Mouse (Mus musculus): ENCODE measurements around the gene Sec14l5. TPM values are rescaled to one million over a fixed set of nuclear protein-coding genes. Genes with fewer than 3 reads are reported as not detected.

Sec14l5 gene
- total RNA-seq, 2 experiments from 2014 or later: 5.1 to 6.8 TPM

DNA sequence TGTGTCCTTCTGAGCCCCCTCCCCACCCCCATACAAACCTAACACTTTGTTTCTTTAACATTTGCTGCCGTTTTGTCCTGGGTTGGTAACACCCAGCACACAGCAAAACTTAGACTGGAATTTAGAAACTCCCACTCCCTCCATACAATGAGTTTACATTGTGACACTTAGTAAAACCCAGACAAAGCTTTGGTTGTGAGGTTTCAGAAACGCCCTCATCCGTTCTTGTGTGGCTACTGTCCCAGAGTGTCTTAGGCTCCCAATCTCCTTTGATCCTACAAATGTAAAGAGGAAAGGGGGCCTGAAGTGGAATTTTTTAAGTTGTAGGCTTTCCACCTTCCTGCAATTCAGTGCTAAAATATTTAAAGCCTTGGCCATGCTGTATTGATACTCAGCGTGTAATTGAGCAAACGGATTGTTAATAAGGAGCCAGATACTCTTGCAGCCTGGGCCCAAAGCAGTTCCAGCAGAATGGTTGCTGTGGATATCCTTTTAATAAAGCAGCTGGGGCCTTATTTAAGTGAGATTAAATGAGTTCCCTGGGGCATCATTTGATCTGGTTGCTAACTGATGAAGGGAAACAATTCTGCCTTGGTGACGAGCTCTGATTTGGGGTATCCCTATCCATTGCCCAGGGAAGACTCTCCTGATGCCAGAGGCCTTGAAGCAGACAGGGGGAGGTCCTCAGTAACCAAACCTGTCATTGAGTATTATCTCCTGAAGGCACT, 6.6 kb downstream of the Sec14l5 start:
- DNase-seq (ENCODE audit: low spot score in 2 of 2): no peak

DNA sequence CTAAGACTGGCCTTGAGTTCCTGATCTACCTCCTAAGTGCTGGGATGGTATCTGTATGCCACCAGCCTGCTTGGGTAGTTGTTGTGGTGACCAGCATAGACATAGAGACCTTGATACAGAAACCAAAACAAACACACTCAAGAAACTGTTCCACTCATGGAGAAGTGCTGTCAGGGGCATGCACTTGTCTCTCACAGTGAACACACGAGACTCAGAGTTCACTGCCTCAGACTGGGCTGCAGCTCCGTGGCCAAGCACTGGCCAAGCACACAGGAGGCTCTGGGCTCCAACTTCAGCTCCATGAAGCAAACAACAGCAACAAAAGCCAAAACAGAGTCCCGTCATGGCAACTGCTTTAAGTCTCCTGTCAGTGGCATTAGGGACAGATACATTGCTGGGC, 8.1 kb downstream of the Sec14l5 start:
- DNase-seq (ENCODE audit: low spot score in 2 of 2): no peak

DNA sequence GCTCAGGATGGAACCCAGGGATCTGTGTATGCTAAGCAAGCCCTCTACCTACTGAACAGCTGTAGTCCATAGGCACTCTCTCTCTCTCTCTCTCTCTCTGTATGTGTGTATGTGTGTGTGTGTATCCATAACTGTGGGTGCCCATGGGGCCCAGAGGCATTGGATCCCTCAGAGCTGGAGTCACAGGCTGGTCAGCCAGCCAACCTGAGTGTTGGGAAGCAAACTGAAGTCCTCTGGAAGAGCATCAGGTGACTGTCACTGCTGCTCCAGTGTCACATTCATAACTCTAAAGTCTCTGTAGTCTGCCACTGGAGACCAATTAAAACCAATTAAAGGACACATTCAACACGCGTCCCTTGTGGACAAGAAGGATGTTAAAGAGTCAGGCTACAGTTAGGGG, 9.6 kb downstream of the Sec14l5 start:
- no peak for DNase-seq (ENCODE audit: low spot score in 2 of 2)

DNA sequence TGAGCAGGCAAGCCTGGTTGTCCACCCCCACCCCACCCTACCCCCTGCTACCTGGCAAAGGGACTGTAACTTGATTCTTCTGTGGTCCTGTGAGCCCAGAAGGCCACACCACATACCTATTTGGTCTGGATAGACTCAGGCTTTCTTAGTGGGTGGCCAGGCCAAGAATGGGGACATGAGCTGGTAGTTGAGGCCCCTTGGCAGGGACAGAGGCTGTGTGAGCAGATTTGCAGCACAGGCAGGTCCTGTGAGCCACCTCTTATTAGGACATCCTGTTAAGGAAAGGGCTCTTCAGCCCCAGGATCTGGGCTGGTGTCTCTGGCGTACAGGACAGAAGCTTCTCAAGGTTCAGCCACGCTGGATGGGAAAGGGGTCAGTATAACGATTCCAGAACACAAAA, 10.2 kb downstream of the Sec14l5 start:
- no peak for DNase-seq (ENCODE audit: low spot score in 2 of 2)

DNA sequence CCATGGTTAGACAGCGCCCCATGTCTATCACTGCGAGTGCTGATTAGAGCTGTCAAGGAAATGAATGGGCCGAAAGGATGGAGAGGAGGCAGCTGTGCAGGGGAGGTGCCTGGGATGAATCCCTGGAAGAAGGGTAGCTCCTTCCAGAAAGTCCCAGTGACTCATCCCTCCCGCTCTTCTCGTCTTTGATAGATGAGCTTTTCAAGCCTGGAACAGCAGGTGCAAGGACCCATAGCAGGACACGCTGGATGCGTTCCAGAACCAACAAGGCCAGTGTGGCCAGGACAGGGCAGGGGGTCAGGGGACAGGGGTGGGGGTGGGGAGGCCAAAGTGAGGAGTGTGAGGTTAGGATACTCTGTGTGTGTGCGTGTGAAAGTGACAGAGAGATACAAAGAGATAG, 12.3 kb downstream of the Sec14l5 start:
- DNase-seq (ENCODE audit: low spot score in 2 of 2): peak in 1 of 2 experiments; percentile 35

DNA sequence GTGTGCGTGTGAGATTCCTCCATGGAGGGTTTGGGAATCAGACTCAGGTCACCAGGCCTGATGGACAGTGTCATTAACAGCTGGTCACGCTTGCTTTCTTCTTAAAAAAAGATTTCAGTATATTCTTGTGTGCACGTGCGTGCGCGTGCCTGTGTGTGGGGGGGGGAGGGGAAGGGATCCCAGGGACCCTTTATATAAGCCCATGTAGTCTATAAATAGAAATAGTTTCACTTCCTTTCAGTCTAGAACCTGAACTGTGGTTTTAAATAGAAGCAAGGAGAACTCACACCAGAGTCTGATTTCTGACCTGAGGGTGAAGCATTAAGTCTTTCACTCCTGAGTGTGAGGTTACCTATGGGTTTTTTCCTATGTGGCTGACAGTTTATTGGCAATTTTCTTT, 17.4 kb downstream of the Sec14l5 start:
- no peak for DNase-seq (ENCODE audit: low spot score in 2 of 2)

DNA sequence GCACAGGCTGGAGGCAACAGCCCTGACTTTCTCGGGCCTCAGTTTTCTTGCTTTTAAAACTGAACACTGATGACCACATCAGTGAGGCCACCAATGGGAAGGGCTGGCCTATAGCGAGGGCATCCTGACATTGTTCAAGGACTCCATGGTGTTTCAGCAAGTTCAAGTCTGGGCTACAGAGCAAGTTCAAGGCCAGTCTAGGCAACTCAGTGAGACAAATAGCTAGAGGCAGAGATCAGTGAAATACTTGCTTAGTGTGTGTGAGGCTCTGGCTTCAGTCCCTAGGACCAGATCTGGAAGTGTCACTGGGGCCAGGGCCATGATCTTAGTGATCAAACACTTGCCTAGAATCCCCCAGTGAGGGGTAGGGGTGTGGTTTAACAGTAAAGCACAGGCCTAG, 21.1 kb downstream of the Sec14l5 start:
- no peak for DNase-seq (ENCODE audit: low spot score in 2 of 2)

DNA sequence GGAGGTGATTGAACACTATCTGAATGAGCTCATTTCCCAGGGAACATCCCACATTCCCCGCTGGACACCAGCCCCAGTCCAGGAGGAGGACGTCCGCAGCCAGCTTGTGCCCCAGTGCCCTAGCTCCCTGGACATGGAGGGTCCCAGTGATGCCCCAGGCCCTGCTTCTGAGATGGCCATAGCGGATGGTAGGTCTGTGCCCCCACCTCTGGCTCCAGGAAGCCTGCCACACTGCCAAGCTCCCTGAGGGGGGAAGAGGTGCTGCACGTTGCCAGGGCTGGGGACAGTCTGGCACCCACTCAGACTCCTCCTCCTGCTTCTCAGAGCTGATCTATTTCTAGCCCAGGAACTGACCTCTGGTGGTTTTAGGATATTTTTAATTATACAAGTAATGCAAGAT, 21.9 kb downstream of the Sec14l5 start:
- DNase-seq (ENCODE audit: low spot score in 2 of 2): no peak

DNA sequence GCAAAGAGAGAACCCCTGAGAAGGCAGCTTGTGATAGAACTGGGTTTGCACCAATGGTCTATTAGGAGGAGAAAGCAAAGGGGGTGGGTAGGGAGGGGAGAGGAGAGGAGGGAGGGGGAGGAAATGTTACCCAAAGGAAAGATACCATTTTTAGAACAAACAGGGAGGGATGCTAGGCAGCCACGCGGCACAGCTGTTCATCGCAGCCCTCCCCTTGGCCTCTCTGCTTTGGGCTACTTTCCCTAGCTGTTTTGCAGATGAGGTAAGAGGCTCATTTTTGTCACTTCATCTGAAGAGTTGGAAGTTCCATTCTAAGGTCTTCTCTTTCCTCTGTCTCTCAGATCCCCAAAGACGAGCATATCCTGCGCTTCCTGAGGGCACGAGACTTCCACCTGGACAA, 25.7 kb downstream of the Sec14l5 start:
- DNase-seq (ENCODE audit: low spot score in 2 of 2): no peak

DNA sequence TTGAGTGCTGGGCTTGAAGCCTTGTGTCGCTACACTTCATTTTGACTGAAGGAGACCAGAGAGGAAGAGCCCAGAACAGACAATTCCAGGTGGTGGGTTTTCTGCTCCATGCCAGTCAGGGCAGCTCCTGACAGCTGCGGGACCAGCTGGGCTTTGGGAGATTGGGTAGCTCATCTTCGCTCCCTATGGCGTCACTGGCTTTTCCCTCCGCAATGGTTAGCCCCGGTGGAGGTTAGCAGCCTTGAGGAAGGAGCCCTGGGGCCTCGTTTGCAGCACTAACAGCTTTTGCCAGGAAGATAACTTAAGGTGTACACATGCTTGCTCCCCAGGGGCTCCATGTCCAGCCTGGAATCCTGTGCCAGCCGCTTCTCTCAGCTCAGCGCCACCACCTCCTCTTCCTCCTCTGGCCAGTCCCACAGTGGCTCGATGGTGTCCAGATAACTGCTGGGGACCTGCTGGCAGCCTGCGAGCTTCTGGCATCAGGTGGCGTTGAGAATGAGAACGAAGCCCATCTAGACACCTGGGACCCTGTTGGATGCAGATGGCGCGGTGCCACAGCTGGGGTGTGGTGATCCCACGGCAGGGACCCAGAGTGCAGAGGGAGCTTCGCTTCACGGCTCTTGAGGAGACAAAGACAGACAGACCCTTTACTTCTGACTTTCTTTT, 36.5 kb downstream of the Sec14l5 start:
- no peak for DNase-seq (ENCODE audit: low spot score in 2 of 2)

DNA sequence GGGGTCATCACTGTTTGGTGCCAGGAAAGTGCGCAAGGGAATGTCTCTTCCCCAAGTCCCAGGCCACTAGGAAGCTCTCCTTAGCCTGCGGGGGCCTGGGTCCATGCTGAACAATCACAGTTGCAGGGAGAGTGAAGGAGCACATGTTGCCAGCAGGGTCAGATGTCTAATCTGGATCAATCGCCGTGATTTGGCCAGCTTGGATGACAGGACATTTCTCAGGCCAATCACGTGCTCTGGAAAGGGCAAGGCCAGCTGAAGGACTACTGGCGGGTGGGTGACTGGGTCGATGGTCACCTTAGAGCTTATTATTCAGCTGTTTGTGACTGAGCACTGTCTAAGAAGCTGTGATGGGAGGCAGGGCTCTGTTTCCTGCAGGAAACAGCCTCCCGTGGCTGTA, 37.2 kb downstream of the Sec14l5 start:
- no peak for DNase-seq (ENCODE audit: low spot score in 2 of 2)

DNA sequence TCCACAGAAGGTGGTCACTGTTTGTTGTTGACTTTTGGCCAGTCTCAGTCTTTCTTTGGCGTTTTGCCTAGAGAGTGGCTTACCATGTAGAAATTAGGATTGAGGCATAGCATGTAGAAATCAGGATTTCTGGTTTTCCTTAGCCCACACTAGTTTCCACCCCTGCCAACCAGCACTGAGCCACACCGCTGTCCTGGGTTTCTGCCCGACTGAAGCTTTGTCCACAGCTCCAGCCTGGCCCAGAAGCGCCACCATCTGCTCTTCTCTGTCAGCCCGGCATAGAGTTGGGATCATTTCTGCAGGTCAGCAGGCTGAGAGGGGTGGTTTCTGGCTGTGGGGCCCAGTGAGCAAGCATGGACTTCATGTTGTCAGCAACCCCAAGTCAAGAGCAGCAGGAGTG, 38.0 kb downstream of the Sec14l5 start:
- no peak for DNase-seq (ENCODE audit: low spot score in 2 of 2)

DNA sequence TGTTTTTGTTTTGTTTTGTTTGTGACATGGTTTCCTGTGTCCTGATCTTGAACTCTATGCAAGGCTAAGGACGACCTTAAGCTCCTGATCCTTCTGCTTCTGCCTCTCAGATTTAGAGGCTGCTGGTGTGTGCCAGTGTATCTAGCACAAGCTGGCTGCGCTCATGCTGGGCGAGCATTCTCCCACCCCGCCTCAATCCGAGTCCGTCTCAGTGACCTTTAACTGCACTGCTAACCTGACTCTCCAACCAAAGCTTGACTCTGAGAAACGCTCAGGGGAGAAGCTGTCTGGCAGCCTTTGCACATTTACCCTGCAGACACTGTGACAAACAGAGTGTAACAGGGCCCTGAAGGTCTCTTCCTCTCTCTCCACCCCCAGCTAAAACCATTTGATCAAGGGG, 38.8 kb downstream of the Sec14l5 start:
- no peak for DNase-seq (ENCODE audit: low spot score in 2 of 2)

DNA sequence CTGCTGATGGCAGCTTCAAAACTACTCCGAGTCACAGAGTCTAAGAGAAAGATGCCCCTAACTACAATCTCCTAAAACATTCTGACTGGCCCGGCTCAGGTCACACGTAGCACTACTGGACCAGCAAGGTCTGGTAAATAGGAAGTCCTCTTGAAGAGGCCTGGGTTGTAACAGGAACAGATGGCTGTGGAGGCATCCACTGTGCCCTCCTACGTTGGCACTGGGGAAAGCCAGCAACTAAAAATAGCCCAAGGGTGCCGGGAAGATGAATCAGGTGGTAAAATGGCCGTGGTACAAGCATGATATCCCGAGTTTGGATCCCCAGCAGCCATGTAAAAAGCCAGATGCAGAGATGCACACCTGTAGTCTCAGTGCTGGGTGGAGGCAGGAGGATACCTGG, 39.3 kb downstream of the Sec14l5 start:
- peak; percentile 53 to 60 for DNase-seq (ENCODE audit: low spot score in 2 of 2)

DNA sequence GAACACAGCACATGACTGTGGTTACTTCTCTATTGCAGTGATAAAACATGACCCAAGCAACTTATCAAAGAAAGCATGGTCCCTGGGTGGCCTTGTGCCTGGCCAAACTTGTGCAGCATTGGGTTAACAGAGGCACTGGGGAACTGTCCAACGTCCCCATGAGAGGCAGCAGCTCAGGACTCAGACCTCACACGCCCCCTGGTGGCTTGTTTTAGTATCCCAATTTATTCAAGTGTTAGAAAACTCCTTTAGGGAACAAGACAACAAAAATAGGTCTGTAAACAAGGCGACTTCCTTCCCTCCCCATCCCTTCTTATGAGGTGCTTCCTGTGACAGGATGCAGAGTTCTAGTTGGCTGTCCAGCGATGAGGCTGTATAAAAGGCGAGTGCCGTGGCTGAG, 48.2 kb downstream of the Sec14l5 start:
- DNase-seq (ENCODE audit: low spot score in 2 of 2): peak; percentile 52 to 67

DNA sequence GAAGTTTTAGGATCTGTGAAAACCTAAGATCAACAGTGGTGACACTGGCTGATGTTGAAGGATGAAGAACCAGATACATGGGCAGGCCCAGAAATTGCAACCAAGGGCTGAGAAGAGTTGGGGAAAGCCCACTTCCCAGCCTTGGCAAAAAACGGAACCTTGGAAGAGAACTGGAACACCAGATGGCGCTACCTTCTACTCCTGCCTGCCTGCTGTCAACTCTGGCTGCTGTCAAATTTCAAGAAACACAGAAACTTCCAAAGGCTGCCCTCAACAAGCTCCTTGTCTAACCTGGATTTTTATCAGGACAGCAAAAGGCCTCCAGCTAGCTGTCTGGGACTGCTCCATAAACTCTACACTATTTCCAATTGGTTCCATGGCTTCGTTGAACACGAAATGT, 55.8 kb downstream of the Sec14l5 start:
- peak; percentile 55 to 63 for DNase-seq (ENCODE audit: low spot score in 2 of 2)

DNA sequence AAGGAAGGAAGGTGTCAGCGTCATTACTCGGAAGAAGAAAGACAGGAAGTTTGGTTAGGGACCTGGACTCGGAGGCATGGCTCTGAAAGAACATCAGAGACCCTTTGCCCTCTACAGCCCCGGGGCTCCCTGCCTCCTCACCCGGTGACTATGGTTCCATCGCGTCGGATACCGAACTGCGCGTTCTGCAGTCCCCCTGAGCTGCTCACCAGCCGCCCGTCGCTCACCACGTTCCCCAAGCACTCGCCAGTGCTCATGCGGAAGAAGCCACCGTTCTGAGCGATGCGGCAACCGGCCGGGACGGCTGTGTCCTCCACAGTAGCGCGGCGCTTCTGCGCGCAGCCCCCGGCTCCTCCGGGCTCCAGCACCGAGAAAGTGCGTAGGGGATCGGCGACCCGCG, 56.3 kb downstream of the Sec14l5 start:
- peak in 1 of 2 experiments; percentile 42 for DNase-seq (ENCODE audit: low spot score in 2 of 2)

DNA sequence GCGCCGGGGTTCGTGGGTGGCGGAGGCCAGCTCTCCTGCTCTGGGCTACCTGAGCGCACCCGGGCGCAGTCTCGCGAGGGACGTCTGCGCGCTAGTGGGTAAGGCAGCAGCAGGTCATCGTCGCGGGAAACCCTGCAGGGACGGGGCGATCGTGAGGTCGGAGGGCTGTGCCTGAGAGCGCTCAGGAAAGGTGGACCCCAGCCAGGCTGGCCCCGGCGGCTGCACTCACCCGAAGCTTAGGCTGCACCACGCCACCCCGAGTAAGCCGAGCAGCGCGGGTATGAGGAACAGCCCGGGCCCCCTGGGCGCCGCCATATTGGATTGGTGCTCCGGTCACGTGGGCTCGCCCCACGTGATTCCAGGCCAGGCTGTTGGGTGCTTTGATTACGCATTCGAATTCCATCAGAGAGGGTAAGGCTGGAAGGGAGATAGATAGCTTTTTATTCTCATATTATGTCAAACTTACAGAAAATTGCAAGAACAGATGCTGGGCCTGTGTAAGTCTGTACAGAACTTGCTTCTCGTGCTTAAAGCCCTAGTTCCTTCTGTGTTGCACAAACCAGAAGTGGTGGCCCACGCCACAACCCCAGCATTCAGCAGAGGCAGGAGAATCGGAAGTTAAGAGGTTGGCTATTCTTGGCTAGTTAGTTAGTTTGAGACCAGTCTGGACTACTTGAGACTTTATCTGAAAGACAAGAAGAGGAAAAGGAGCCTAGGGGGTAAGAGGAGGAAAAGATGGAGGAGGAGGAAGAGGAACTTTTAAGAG, 56.9 kb downstream of the Sec14l5 start, which contains the start of gene Nagpa:
TSS of gene Nagpa (minus strand) at position 345 of the 766 bp plus-strand sequence.
- peak; percentile 73 to 82 for DNase-seq (ENCODE audit: low spot score in 2 of 2)

DNA sequence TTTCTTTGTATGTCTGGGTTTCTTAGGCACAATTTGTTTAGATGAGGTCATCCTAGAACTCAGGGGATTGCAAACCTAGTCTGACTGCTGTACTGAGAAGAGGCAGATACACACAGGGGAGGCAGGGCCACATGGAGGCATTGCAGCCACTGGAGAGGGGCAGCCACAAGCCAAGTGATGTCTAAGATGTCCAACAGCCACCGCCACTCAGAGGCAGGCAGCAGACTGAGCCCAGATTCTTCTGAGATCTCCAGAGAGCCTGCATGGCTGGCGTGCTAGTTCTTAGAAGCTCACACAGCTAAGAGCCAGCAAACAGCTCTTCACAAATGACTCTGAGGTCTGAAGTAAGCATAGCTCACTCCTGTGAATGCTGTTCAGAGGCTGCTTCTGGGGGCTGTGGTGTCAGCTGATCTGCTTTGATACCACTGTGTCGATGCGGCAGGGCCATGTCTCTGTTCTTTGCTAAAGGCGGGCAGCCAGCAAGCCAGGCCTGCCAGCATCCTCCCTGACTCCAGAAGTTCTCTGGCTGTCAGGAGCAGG, 58.6 kb downstream of the Sec14l5 start:
- DNase-seq (ENCODE audit: low spot score in 2 of 2): no peak

DNA sequence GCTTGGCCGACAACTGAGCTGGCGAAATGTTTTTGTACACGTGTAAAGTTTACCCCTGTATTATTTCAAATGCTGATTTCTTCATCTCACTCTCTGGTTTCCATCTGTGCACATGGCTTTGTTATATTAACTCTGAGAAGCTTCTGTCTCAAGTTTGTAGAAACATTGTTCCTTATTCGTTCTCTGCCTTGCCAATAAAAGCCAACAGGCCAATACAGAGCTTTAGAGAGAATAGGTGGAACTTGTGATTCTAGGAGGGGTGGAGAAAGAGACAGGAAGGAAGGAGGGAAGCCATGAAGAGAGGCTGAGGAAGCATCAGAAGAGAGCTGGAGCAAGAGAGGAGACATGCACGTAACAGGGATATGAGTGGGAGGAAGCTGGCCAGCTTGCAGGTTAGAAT, 59.1 kb downstream of the Sec14l5 start:
- DNase-seq (ENCODE audit: low spot score in 2 of 2): no peak

DNA sequence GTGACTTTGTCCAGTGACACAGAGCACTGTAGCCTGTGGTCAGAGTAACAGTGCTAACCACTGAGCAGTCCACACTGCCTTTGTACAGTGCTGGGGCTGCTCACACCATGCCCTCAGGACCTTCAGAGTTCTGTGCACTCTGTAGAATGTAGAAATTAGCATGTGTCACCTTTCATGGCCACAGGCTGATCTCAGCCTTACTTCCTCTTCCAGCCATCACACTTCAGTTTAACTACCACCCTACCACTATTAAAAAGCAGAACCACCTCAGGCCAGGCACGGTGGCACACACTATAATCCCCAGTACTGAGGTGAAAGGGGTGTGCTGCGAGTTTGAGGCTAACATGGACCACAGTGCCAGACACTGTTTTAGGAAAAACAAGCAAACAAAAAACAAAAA, 63.5 kb downstream of the Sec14l5 start:
- DNase-seq (ENCODE audit: low spot score in 2 of 2): no peak

DNA sequence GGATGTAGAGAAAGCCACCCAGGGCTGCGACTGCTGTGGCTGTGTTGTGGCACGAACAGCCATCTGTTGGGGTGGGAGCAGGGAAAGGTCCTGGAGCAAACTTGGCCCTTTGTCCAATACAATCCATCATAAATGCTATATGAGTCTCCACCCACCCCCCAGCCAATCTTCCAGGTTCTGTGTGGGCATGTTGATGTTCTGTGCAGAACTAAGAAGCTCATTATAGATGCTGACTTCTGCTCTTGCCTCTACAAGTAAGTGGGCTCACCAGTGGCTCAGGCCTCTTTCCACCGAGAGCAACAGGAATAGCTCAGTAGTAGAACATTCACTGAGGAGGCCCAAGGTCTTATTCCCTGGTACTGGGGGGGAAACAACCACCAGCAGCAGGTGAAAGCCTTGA, 65.2 kb downstream of the Sec14l5 start:
- no peak for DNase-seq (ENCODE audit: low spot score in 2 of 2)

Measured in left cerebral cortex, adult 18-20 months (tissue).